Comparison of ENCODE assay signal across 29 mouse cellular contexts in genomic region chr7:126765540-126765939, GRCm38 (mm10). TPM values are rescaled to one million over a fixed set of nuclear protein-coding genes. Genes with fewer than 3 reads are reported as not detected.
DNase-seq lines count a peak whose midpoint lies in the region; ATAC-seq and TF ChIP-seq lines count a peak whose summit lies in the region.
"Had no signal": no experiment of that assay in that cellular context is flagged by ENCODE, and none has a peak within 500 bp of the region (broad histone marks: within the 10 kb centered on the region; RNA-seq: fewer than 3 reads in every experiment).

No protein-coding gene starts in this region.

- 79% methylated on average over 9 of the region's 9 CpGs for WGBS in heart, embryonic 13.5 days
- WGBS in heart, embryonic 10.5 days = 81% methylated on average over 9 of the region's 9 CpGs
- WGBS in liver, postnatal 0 days (ENCODE audit: insufficient replicate concordance) = 68% methylated on average over 9 of the region's 9 CpGs
- WGBS in hindbrain, embryonic 12.5 days = 83% methylated on average over 9 of the region's 9 CpGs

- DNase-seq in heart, embryonic 10.5 days (ENCODE audit: low spot score) = no peak
- no peak for DNase-seq in liver, postnatal 0 days
- DNase-seq in kidney, adult 8-10 months = no peak
- DNase-seq: adrenal gland, adult 8-10 months; B cell, adult 2 months; cerebellum, postnatal 36 days; gastrocnemius, postnatal 36 days; heart, adult 2 months; layer of hippocampus, adult 9-11 months; right cerebral cortex, adult 18-20 months; spleen, adult 18-20 months; thymus, adult 2 months; thymus, postnatal 4 days had no signal

- no peak for TF ChIP-seq CTCF in E14TG2a.4 (conservative IDR thresholded peaks at IDR 0.05; ENCODE audit: low read length)
- no peak for TF ChIP-seq CTCF in liver, postnatal 0 days (IDR thresholded peaks at IDR 0.05; ENCODE audit: low read depth)

- no peak for TF ChIP-seq EP300 in liver, postnatal 0 days (IDR thresholded peaks at IDR 0.05; ENCODE audit: low read depth)

- peak overlapping the region; percentile 8; the same call in 1 of the 2 replicates for H3K9ac ChIP-seq in heart, embryonic 13.5 days
- no peak overlapping the region for H3K9ac ChIP-seq in liver, postnatal 0 days (replicated peaks)
- no peak overlapping the region for H3K9ac ChIP-seq in hindbrain, embryonic 12.5 days
- H3K9ac ChIP-seq: heart, embryonic 15.5 days; intestine, embryonic 15.5 days; liver, embryonic 15.5 days; neural tube, embryonic 12.5 days had no signal

- H3K4me1 ChIP-seq in heart, embryonic 13.5 days = peaks cover 27% of the 10 kb centered on the region
- peaks cover 49% of the 10 kb centered on the region for H3K4me1 ChIP-seq in heart, embryonic 10.5 days
- H3K4me1 ChIP-seq in E14TG2a.4 (replicated peaks; ENCODE audit: low read depth, low read length) = peaks cover 74% of the 10 kb centered on the region
- peaks cover 28% of the 10 kb centered on the region for H3K4me1 ChIP-seq in liver, postnatal 0 days (ENCODE audit: insufficient read depth)
- H3K4me1 ChIP-seq in hindbrain, embryonic 12.5 days = peaks cover 23% of the 10 kb centered on the region

- no peak overlapping the region for H3K4me2 ChIP-seq in heart, embryonic 13.5 days
- no peak overlapping the region for H3K4me2 ChIP-seq in liver, postnatal 0 days (ENCODE audit: low read depth, low read length)
- H3K4me2 ChIP-seq in hindbrain, embryonic 12.5 days (replicated peaks) = no peak overlapping the region
- H3K4me2 ChIP-seq: heart, embryonic 15.5 days; intestine, embryonic 15.5 days; liver, embryonic 15.5 days; midbrain, embryonic 11.5 days; neural tube, embryonic 12.5 days had no signal

- no peak overlapping the region for H3K27ac ChIP-seq in heart, embryonic 13.5 days (replicated peaks)
- H3K27ac ChIP-seq in heart, embryonic 10.5 days = no peak overlapping the region
- H3K27ac ChIP-seq in liver, postnatal 0 days (ENCODE audit: low read depth) = no peak overlapping the region
- H3K27ac ChIP-seq in hindbrain, embryonic 12.5 days = no peak overlapping the region
- H3K27ac ChIP-seq: heart, adult 2 months; heart, embryonic 15.5 days; hindbrain, postnatal 0 days; intestine, embryonic 15.5 days; kidney, postnatal 0 days; liver, embryonic 15.5 days; macrophage; neural tube, embryonic 12.5 days had no signal

- no peaks in the 10 kb centered on the region for H3K9me3 ChIP-seq in heart, embryonic 13.5 days
- H3K9me3 ChIP-seq in heart, embryonic 10.5 days = no peaks in the 10 kb centered on the region
- H3K9me3 ChIP-seq in E14TG2a.4 (ENCODE audit: low read length) = no peaks in the 10 kb centered on the region
- H3K9me3 ChIP-seq in liver, postnatal 0 days (ENCODE audit: low read length) = no peaks in the 10 kb centered on the region
- H3K9me3 ChIP-seq in hindbrain, embryonic 12.5 days (replicated peaks) = no peaks in the 10 kb centered on the region
- H3K9me3 ChIP-seq: heart, embryonic 15.5 days; intestine, embryonic 15.5 days; liver, embryonic 15.5 days; neural tube, embryonic 12.5 days had no signal

- ATAC-seq in heart, embryonic 13.5 days (ENCODE audit: extremely low read depth, insufficient number of reproducible peaks, low FRiP score, low TSS enrichment) = no peak
- ATAC-seq in erythroblast, adult 5-6 weeks (replicated peaks; ENCODE audit: low FRiP score, poor library complexity, severe bottlenecking) = 0 out of 2 replicates have a peak, but pooled peaks have one; percentile 17
- peak; percentile 24; the same call in 1 of the 2 replicates for ATAC-seq in liver, postnatal 0 days
- ATAC-seq in hindbrain, embryonic 12.5 days (ENCODE audit: low FRiP score) = no peak
- ATAC-seq: activated CD4-positive, CD25-positive, alpha-beta regulatory T cell, adult 4 months; forebrain, embryonic 14.5 days; hindbrain, postnatal 0 days; midbrain, embryonic 16.5 days had no signal

- no peak overlapping the region for H3K4me3 ChIP-seq in heart, embryonic 13.5 days
- H3K4me3 ChIP-seq in heart, embryonic 10.5 days = no peak overlapping the region
- H3K4me3 ChIP-seq in E14TG2a.4 (replicated peaks; ENCODE audit: low read length) = peak overlapping the region; percentile 55
- H3K4me3 ChIP-seq in liver, postnatal 0 days (ENCODE audit: low read depth, low read length) = no peak overlapping the region
- no peak overlapping the region for H3K4me3 ChIP-seq in hindbrain, embryonic 12.5 days
- H3K4me3 ChIP-seq: heart, adult 2 months; heart, embryonic 15.5 days; intestine, embryonic 15.5 days; liver, embryonic 15.5 days; myocyte; neural tube, embryonic 12.5 days had no signal

- no peaks in the 10 kb centered on the region for H3K27me3 ChIP-seq in heart, embryonic 13.5 days (replicated peaks)
- H3K27me3 ChIP-seq in heart, embryonic 10.5 days (ENCODE audit: insufficient read depth, poor library complexity, severe bottlenecking) = no peaks in the 10 kb centered on the region
- no peaks in the 10 kb centered on the region for H3K27me3 ChIP-seq in E14TG2a.4 (ENCODE audit: insufficient read depth, low read length)
- no peaks in the 10 kb centered on the region for H3K27me3 ChIP-seq in liver, postnatal 0 days (ENCODE audit: insufficient read depth, low read length)
- H3K27me3 ChIP-seq in hindbrain, embryonic 12.5 days = no peaks in the 10 kb centered on the region
- H3K27me3 ChIP-seq: heart, embryonic 15.5 days; intestine, embryonic 15.5 days; liver, embryonic 15.5 days; neural tube, embryonic 12.5 days had no signal

- peaks cover 88% of the 10 kb centered on the region for H3K36me3 ChIP-seq in heart, embryonic 13.5 days
- peaks cover 81% of the 10 kb centered on the region for H3K36me3 ChIP-seq in heart, embryonic 10.5 days
- peaks cover 97% of the 10 kb centered on the region for H3K36me3 ChIP-seq in E14TG2a.4 (ENCODE audit: insufficient read depth, low read length)
- H3K36me3 ChIP-seq in liver, postnatal 0 days (replicated peaks; ENCODE audit: insufficient read depth, low read length) = peaks cover 56% of the 10 kb centered on the region
- H3K36me3 ChIP-seq in hindbrain, embryonic 12.5 days = peaks cover 75% of the 10 kb centered on the region

RNA-seq across cellular contexts. Expression of gene Gdpd3, which starts 0.6 kb away (rescaled TPM):
- 1.2 and 1.4 TPM in 2 replicates for polyA plus RNA-seq in heart, embryonic 13.5 days (2015; fragmentation: Nextera tagmentation; extraction: Ambion mirVana)
- 1.3 and 1.5 TPM in 2 replicates for polyA plus RNA-seq in heart, embryonic 10.5 days (2016; fragmentation: Nextera tagmentation; extraction: Ambion mirVana)
- total RNA-seq in erythroblast, adult 5-6 weeks (2015; ENCODE audit: low replicate concordance) = 5.6 TPM in 1 of 2 replicates, not detected in the other
- 5.4 and 7.2 TPM in 2 replicates for total RNA-seq in erythroblast, adult 5-6 weeks (2017; ENCODE audit: low replicate concordance)
- polyA plus RNA-seq in liver, postnatal 0 days (2015; fragmentation: Nextera tagmentation; extraction: Ambion mirVana) = 0.77 and 1.6 TPM in 2 replicates
- polyA plus RNA-seq in hindbrain, embryonic 12.5 days (2016; fragmentation: Nextera tagmentation; extraction: Ambion mirVana) = 1.4 TPM in 2 replicates

RNA-seq across cellular contexts. Expression of gene Mapk3, which starts 6.1 kb away (rescaled TPM):
- 57.5 and 65.5 TPM in 2 replicates for polyA plus RNA-seq in heart, embryonic 13.5 days (2015; fragmentation: Nextera tagmentation; extraction: Ambion mirVana)
- polyA plus RNA-seq in heart, embryonic 10.5 days (2016; fragmentation: Nextera tagmentation; extraction: Ambion mirVana) = 59.6 and 69.8 TPM in 2 replicates
- total RNA-seq in erythroblast, adult 5-6 weeks (2015; ENCODE audit: low replicate concordance) = 46.1 and 51.8 TPM in 2 replicates
- 10.9 and 19.4 TPM in 2 replicates for total RNA-seq in erythroblast, adult 5-6 weeks (2017; ENCODE audit: low replicate concordance)
- polyA plus RNA-seq in liver, postnatal 0 days (2015; fragmentation: Nextera tagmentation; extraction: Ambion mirVana) = 20.3 and 21.0 TPM in 2 replicates
- polyA plus RNA-seq in hindbrain, embryonic 12.5 days (2016; fragmentation: Nextera tagmentation; extraction: Ambion mirVana) = 63.6 and 67.8 TPM in 2 replicates

RNA-seq across cellular contexts. Expression of gene Ypel3, which starts 11.2 kb away (rescaled TPM):
- 79.1 and 86.2 TPM in 2 replicates for polyA plus RNA-seq in heart, embryonic 13.5 days (2015; fragmentation: Nextera tagmentation; extraction: Ambion mirVana)
- 43.4 and 66.0 TPM in 2 replicates for polyA plus RNA-seq in heart, embryonic 10.5 days (2016; fragmentation: Nextera tagmentation; extraction: Ambion mirVana)
- 752 and 763 TPM in 2 replicates for total RNA-seq in erythroblast, adult 5-6 weeks (2015; ENCODE audit: low replicate concordance)
- total RNA-seq in erythroblast, adult 5-6 weeks (2017; ENCODE audit: low replicate concordance) = 364 and 550 TPM in 2 replicates
- 65.0 and 74.7 TPM in 2 replicates for polyA plus RNA-seq in liver, postnatal 0 days (2015; fragmentation: Nextera tagmentation; extraction: Ambion mirVana)
- 140 and 144 TPM in 2 replicates for polyA plus RNA-seq in hindbrain, embryonic 12.5 days (2016; fragmentation: Nextera tagmentation; extraction: Ambion mirVana)

RNA-seq across cellular contexts. Expression of gene Tbx6, which starts 15.7 kb away (rescaled TPM):
- polyA plus RNA-seq in heart, embryonic 13.5 days (2015; fragmentation: Nextera tagmentation; extraction: Ambion mirVana) = 0.32 and 0.33 TPM in 2 replicates
- polyA plus RNA-seq in heart, embryonic 10.5 days (2016; fragmentation: Nextera tagmentation; extraction: Ambion mirVana) = 0.23 and 0.53 TPM in 2 replicates
- total RNA-seq in erythroblast, adult 5-6 weeks (2015; ENCODE audit: low replicate concordance) = 28.8 and 31.9 TPM in 2 replicates
- total RNA-seq in erythroblast, adult 5-6 weeks (2017; ENCODE audit: low replicate concordance) = 12.3 and 23.2 TPM in 2 replicates
- 0.14 and 0.29 TPM in 2 replicates for polyA plus RNA-seq in liver, postnatal 0 days (2015; fragmentation: Nextera tagmentation; extraction: Ambion mirVana)
- polyA plus RNA-seq in hindbrain, embryonic 12.5 days (2016; fragmentation: Nextera tagmentation; extraction: Ambion mirVana) = 0.48 and 1.1 TPM in 2 replicates

RNA-seq across cellular contexts. Expression of gene Ppp4c, which starts 26.8 kb away (rescaled TPM):
- polyA plus RNA-seq in heart, embryonic 13.5 days (2015; fragmentation: Nextera tagmentation; extraction: Ambion mirVana) = 151 and 166 TPM in 2 replicates
- 233 and 325 TPM in 2 replicates for polyA plus RNA-seq in heart, embryonic 10.5 days (2016; fragmentation: Nextera tagmentation; extraction: Ambion mirVana)
- total RNA-seq in erythroblast, adult 5-6 weeks (2015; ENCODE audit: low replicate concordance) = 46.7 and 84.9 TPM in 2 replicates
- 43.5 and 62.7 TPM in 2 replicates for total RNA-seq in erythroblast, adult 5-6 weeks (2017; ENCODE audit: low replicate concordance)
- 69.9 and 72.1 TPM in 2 replicates for polyA plus RNA-seq in liver, postnatal 0 days (2015; fragmentation: Nextera tagmentation; extraction: Ambion mirVana)
- 286 and 294 TPM in 2 replicates for polyA plus RNA-seq in hindbrain, embryonic 12.5 days (2016; fragmentation: Nextera tagmentation; extraction: Ambion mirVana)

Comparison
In these comparisons a context has a peak if more than half of its experiments do, and no peak if none do; other contexts are left out.
1. ATAC-seq: peak in erythroblast, adult 5-6 weeks (single experiment) and liver, postnatal 0 days (single experiment); none in heart, embryonic 13.5 days (single experiment) and hindbrain, embryonic 12.5 days (single experiment).